Mouse (Mus musculus) liver, embryonic 12.5 days (tissue): ENCODE data around the gene Klc2. TPM values are rescaled to one million over a fixed set of nuclear protein-coding genes. Genes with fewer than 3 reads are reported as not detected.
"Not testable (repeated sequence)": the region's sequence is repeated elsewhere in the genome, so short reads cannot be mapped to it uniquely, and the experiment has no call there.

Experiments
- ATAC-seq: fragments of 200-750 bp; cut with Nextera tagmentation; 2 replicates; pipeline ENCODE4 v1.8.0; 2017; ENCODE audit warnings: moderate number of reproducible peaks, mild to moderate bottlenecking, moderate library complexity
- H3K27ac ChIP-seq: fragments of 300-500 bp; sonication (generic); 2 replicates; pipeline ENCODE4 v1.5.1; 2016; ENCODE audit warnings: mild to moderate bottlenecking
- H3K27me3 ChIP-seq: fragments of 300-500 bp; sonication (generic); replicated peaks from 2 replicates; pipeline ENCODE4 v1.6.1; 2016; ENCODE audit warnings: mild to moderate bottlenecking, moderate library complexity
- H3K36me3 ChIP-seq: fragments of 300-500 bp; sonication (generic); 2 replicates; pipeline ENCODE4 v1.6.1; 2016; ENCODE audit warnings: mild to moderate bottlenecking, moderate library complexity
- H3K4me1 ChIP-seq: fragments of 300-500 bp; sonication (generic); 2 replicates; pipeline ENCODE4 v1.6.1; 2016
- H3K4me2 ChIP-seq: fragments of 300-500 bp; sonication (generic); 2 replicates; pipeline ENCODE4 v1.6.1; 2016; ENCODE audit warnings: mild to moderate bottlenecking, moderate library complexity
- H3K4me3 ChIP-seq: fragments of 300-500 bp; sonication (generic); 2 replicates; pipeline ENCODE4 v1.5.1; 2016; ENCODE audit warnings: mild to moderate bottlenecking, moderate library complexity
- H3K9ac ChIP-seq: fragments of 300-500 bp; sonication (generic); 2 replicates; pipeline ENCODE4 v1.6.1; 2016; ENCODE audit warnings: mild to moderate bottlenecking, moderate library complexity
- H3K9me3 ChIP-seq: fragments of 300-500 bp; sonication (generic); replicated peaks from 2 replicates; pipeline ENCODE4 v1.6.1; 2016; ENCODE audit warnings: mild to moderate bottlenecking, moderate library complexity
- WGBS: fragments of 180-500 bp; shearing (Covaris S2); methylation state at CpG from one replicate; pipeline ENCODE4 v1.1.7; 2016; ENCODE audit not compliant: insufficient replicate concordance; 5-methylcytosine and 5-hydroxymethylcytosine counted together
- polyA plus RNA-seq: library from polyadenylated mRNA; unstranded; fragments of >200 nt; fragmentation: Nextera tagmentation; extraction: Ambion mirVana; gene quantifications from 2 replicates; pipeline ENCODE4 v1.2.1, GENCODE M21; 2016

Gene Klc2
- polyA plus RNA-seq: 4.4 and 4.9 TPM in 2 replicates

DNA sequence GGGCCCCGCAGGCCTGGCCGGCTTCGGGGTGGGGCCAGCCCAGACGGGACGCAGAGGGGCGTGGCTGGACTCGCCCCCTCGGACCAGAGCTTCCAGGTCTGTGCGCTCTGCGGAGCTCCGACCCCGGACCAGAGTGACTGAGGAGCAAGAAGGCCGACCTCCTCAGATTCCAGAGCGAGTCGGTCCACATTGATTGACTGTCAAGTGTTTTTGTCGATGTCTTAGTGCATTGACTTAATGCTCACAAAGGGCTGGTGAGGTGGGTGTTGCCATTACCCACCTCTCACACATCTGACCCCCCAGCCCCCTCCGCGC is at the start of gene Klc2:
Gene Klc2, minus strand, starts transcription at position 177 of the 315 bp plus-strand sequence.
- H3K27ac ChIP-seq: peak within 1 kb of the TSS; percentile 31; the same call in 1 of the 2 replicates
- peak; percentile 80 for ATAC-seq
- H3K9me3 ChIP-seq: no peaks in the 10 kb centered on the region
- peak within 1 kb of the TSS; percentile 71 for H3K4me3 ChIP-seq
- peak within 1 kb of the TSS; percentile 76 for H3K9ac ChIP-seq
- 2% methylated on average over 18 of the region's 18 CpGs for WGBS
- H3K4me2 ChIP-seq: peak within 1 kb of the TSS; percentile 97
- H3K36me3 ChIP-seq: no peaks in the 10 kb centered on the region
- peaks cover 22% of the 10 kb centered on the region for H3K4me1 ChIP-seq
- H3K27me3 ChIP-seq: peaks cover 43% of the 10 kb centered on the region

DNA sequence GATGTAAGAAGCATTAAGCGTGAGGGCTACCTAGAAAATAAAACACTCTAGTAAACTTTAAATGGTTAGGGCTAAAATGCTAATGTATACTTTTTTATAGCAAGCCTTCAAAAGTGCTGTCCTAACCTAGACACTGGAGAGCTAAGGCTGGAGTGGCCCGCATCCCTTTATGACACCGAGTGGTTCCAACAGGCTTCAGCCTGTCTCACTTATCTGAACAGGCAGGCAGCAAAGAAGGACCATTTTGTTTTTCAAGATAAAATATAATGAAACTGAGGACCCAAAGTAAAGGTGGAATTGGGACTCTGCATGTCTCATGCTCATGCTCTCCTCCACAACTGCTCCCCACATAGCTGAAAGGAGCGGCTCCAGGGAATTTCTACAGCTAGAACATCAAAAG is 49.1 kb upstream of the Klc2 start:
- Histone ChIP-seq H3K27ac (peak overlapping the region; percentile 71), H3K9me3 (no peaks in the 10 kb centered on the region), H3K9ac (no peak overlapping the region; the same call in 1 of the 2 replicates), H3K36me3 (peaks cover 15% of the 10 kb centered on the region), H3K4me2 (peak overlapping the region; percentile 34), H3K4me3 (no peak overlapping the region), H3K27me3 (no peaks in the 10 kb centered on the region), H3K4me1 (peaks cover 30% of the 10 kb centered on the region)
- WGBS: 44% methylated on average over 4 of the region's 4 CpGs
- peak; percentile 81 for ATAC-seq

DNA sequence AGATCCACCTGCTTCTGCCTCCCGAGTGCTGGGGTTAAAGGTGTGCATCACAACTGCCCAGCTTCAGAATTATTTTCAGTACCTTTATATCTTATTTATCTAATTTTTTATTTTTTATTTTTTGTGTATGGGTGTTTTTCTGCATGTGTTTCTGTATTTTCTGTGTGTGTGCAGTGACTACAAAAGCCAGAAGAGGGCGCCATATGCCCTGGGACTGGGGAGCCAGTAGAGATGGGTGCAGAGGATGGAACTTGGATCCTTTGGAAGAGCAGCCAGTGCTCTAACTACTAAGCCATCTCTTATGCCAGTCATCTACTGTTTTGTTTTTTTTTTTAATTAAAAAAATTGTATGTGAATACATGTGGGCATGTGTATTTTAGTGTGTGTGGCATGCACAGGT is 46.0 kb upstream of the Klc2 start:
- H3K4me3 ChIP-seq: no peak overlapping the region
- H3K27ac ChIP-seq: no peak overlapping the region
- no peak overlapping the region for H3K9ac ChIP-seq
- H3K36me3 ChIP-seq: peaks cover 19% of the 10 kb centered on the region
- 53% methylated on average over 2 of the region's 2 CpGs for WGBS
- no peaks in the 10 kb centered on the region for H3K27me3 ChIP-seq
- no peaks in the 10 kb centered on the region for H3K9me3 ChIP-seq
- H3K4me2 ChIP-seq: no peak overlapping the region
- H3K4me1 ChIP-seq: peaks cover 23% of the 10 kb centered on the region
- no peak for ATAC-seq

DNA sequence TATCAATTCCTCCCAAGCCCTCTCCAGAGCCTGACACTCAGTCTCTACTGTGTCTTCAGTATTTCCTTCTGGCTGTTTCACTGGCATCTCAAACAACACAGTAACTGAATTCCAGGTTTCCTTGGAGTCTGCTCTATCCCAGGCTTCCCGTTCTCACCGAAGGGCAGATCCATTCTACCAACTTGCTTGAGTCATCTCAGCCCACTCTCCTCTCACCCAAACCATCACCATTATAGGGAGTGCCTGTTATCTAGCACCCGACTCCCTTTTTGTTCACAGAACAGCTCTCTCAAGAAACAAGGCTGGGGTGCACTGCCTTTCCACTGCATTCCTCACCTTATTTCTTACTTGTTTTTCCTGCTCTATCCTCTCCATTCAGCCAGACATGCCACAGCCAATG is 43.6 kb upstream of the Klc2 start:
- Histone ChIP-seq H3K4me2 (no peak overlapping the region), H3K27ac (no peak overlapping the region), H3K9me3 (no peaks in the 10 kb centered on the region), H3K27me3 (no peaks in the 10 kb centered on the region), H3K4me3 (no peak overlapping the region), H3K36me3 (peaks cover 19% of the 10 kb centered on the region), H3K4me1 (peaks cover 6% of the 10 kb centered on the region), H3K9ac (no peak overlapping the region)
- no peak for ATAC-seq
- WGBS: 77% methylated on average over 3 of the region's 3 CpGs

DNA sequence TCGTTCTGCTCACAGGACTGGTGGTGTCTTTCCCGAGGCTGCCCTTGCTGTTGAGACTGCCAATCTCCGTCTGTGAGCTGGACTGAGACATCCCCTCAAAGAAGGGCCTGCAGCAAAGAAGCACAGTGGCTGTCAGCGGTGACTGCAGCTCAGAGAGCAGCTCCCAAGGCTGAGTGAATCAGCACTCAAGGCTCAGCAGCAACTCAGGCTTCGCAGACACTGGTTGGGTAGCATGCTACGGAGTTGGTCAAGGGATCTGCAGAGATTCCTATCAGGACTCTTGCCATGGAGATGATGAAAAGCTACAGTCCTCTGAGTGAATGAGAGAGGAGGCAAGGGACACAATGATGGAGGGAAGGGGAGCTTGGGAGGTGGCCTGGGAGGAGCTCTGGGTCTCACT is 33.9 kb upstream of the Klc2 start:
- H3K4me2 ChIP-seq: no peak overlapping the region
- peaks cover 58% of the 10 kb centered on the region for H3K36me3 ChIP-seq
- no peak overlapping the region for H3K27ac ChIP-seq
- 86% methylated on average over 6 of the region's 6 CpGs for WGBS
- H3K4me1 ChIP-seq: peaks cover 3% of the 10 kb centered on the region
- H3K4me3 ChIP-seq: no peak overlapping the region
- no peak for ATAC-seq
- no peak overlapping the region for H3K9ac ChIP-seq
- H3K27me3 ChIP-seq: no peaks in the 10 kb centered on the region
- H3K9me3 ChIP-seq: peaks cover 9% of the 10 kb centered on the region

DNA sequence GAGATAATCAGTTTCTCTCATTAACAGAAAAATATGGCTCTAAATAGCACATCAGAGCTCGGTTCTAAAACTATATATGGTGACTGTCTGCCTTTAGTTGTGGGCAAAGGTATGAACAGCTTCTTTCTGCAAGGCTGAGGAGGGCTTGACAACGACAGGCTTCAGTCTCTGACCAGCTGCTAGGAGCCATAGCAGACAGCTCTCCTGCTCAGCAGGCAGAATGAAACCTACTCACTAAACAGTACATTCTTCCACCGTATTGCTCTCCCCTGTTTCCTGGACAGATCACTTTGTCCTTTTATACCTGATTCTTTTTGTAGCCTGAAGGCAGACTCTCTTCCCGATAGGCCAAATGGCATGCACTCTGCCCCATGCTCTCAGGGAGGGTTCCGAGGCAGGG is 33.4 kb upstream of the Klc2 start:
- ATAC-seq: no peak
- no peaks in the 10 kb centered on the region for H3K27me3 ChIP-seq
- no peak overlapping the region for H3K27ac ChIP-seq
- WGBS: 72% methylated on average over 5 of the region's 5 CpGs
- no peak overlapping the region for H3K4me3 ChIP-seq
- H3K9ac ChIP-seq: no peak overlapping the region
- H3K4me1 ChIP-seq: peaks cover 3% of the 10 kb centered on the region
- H3K9me3 ChIP-seq: peaks cover 9% of the 10 kb centered on the region
- peaks cover 61% of the 10 kb centered on the region for H3K36me3 ChIP-seq
- H3K4me2 ChIP-seq: no peak overlapping the region

DNA sequence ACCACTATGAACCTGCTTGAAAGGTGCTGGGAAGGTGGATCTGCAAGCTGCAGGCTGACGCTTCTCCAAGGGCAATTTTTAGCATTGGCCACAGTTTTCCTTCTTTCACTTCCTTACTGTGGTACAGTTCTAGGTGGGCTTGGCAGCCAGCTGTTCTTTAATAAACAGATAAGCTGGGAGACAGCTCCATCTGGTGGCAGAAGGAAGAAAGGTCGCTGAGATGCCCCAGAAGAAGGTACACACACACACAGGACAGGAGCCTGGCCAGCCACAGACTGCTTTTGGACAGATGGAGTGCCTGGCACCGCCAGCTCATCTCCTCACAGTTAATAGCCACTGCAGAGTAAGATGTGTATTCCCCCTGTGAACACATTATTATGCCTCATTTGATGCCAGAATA is 33.0 kb upstream of the Klc2 start:
- Histone ChIP-seq H3K9ac (no peak overlapping the region), H3K4me3 (no peak overlapping the region), H3K9me3 (peaks cover 9% of the 10 kb centered on the region), H3K36me3 (peaks cover 64% of the 10 kb centered on the region), H3K27ac (no peak overlapping the region), H3K4me1 (peaks cover 3% of the 10 kb centered on the region), H3K27me3 (no peaks in the 10 kb centered on the region), H3K4me2 (no peak overlapping the region)
- WGBS: 19% methylated on average over 3 of the region's 3 CpGs
- ATAC-seq: no peak

DNA sequence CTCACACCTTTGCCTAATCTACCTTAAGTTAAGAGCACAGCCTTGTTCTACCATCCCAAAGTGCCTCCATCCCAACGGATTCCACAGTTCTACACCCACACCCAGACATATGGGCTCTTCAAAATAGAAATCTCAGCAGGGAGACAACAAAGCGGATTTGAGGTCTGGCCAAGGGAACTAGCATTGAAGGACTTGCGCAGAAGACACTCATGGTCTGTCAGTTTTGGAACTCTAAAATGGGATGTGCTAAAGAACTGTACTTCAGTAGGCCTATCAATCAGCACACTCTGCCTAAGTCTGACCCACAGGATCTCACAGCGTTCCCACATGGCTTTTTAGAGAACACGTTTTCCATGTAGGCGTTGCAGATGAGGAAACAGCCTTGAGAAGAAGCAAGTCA is 32.0 kb upstream of the Klc2 start:
- no peak for ATAC-seq
- WGBS: 86% methylated on average over 6 of the region's 6 CpGs
- Histone ChIP-seq H3K4me1 (no peaks in the 10 kb centered on the region; the same call in 1 of the 2 replicates), H3K36me3 (peaks cover 62% of the 10 kb centered on the region), H3K27ac (no peak overlapping the region), H3K9me3 (peaks cover 9% of the 10 kb centered on the region), H3K9ac (no peak overlapping the region), H3K27me3 (no peaks in the 10 kb centered on the region), H3K4me3 (no peak overlapping the region), H3K4me2 (no peak overlapping the region)

DNA sequence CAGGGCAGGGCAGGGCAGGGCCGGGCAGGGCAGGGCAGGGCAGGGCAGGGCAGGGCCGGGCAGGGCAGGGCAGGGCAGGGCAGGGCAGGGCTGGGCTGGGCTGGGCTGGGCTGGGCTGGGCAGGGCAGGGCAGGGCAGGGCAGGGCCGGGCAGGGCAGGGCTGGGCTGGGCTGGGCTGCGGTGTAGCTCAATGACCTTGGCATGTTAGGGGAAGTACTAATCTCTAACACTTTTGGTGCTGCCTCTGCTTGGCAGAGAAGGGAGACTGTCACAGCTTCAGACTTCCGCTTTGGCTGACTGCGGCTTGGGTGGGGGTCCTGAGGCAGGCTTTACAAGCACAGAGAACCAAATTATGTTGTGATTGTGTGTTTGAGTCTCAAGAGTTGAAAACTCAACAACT is 30.7 kb upstream of the Klc2 start:
- not testable (repeated sequence) for ATAC-seq

DNA sequence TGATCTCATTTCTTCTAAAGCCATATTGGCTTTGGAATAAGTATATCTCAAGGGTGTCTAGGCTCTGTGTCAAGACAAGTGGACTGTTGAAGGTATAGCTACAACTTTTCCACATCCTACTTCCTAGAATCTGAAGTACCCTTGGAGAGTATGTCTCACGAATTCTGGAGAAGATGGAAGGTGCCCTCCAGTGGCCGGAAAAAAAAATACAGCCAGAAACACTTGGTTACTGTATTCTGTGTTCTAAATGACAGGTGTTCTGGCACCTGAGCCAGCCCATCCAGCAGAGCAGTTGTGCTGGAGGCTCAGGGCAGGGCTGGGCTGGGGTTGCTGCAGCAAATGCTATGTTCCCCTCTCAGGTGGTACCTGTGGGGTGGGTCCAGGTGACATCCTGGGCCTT is 21.3 kb upstream of the Klc2 start:
- no peaks in the 10 kb centered on the region for H3K9me3 ChIP-seq
- peaks cover 53% of the 10 kb centered on the region for H3K36me3 ChIP-seq
- H3K27me3 ChIP-seq: no peaks in the 10 kb centered on the region
- WGBS: 15% methylated on average over 2 of the region's 2 CpGs
- H3K4me2 ChIP-seq: no peak overlapping the region
- no peak overlapping the region for H3K9ac ChIP-seq
- no peak overlapping the region for H3K27ac ChIP-seq
- no peak for ATAC-seq
- no peaks in the 10 kb centered on the region for H3K4me1 ChIP-seq
- no peak overlapping the region for H3K4me3 ChIP-seq

More for the DNA sequence above, 30.7 kb upstream of the Klc2 start:
- 68% methylated on average over 4 of the region's 6 CpGs for WGBS
- not testable (repeated sequence) for H3K4me1 ChIP-seq, H3K27me3 ChIP-seq, H3K4me2 ChIP-seq, H3K9me3 ChIP-seq, H3K4me3 ChIP-seq, H3K9ac ChIP-seq
- Histone ChIP-seq H3K27ac (peak overlapping the region; percentile 59; the same call in 1 of the 2 replicates), H3K36me3 (peaks cover 66% of the 10 kb centered on the region)

DNA sequence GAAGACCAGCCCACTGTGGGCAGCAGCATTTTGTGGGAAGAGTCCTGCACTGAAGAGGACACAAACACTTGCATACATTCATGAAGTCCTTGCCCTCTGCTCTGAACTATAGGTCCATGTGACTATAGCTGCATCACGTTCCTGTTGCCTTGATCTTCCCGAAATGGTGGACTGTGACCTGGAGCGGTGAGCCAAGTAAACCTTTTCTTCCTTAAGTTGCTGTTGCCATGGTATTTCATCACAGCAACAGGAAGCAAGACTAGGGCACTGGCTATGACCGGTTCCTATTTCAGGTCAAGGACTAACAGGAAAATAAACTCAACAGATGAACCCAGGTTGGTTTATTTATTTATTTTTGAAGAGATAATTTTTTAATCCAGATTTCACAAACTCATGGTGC is 12.9 kb upstream of the Klc2 start:
- Histone ChIP-seq H3K4me1 (no peaks in the 10 kb centered on the region), H3K9ac (no peak overlapping the region), H3K27me3 (no peaks in the 10 kb centered on the region; the same call in 1 of the 2 replicates), H3K4me3 (no peak overlapping the region), H3K27ac (no peak overlapping the region), H3K9me3 (no peaks in the 10 kb centered on the region), H3K36me3 (peaks cover 21% of the 10 kb centered on the region), H3K4me2 (no peak overlapping the region)
- WGBS: 65% methylated on average over 4 of the region's 4 CpGs
- ATAC-seq: no peak

DNA sequence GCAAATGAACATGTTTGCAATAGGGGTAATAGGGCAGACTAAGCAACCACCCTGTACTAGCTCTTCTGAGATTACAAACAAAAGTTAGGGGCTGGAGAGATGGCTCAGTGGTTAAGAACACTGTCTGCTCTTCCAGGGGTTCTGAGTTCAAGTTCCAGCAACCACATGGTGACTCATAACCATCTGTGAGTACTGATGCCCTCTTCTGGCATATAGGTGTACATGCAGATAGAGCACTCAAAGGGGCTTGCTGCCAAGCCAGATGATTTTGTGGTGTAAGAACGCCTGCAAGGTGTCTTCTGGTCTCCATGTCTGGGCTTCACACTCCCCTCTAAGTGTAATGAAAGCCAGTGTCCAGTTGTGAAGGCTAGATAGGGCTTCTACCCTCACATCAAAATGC is 11.4 kb upstream of the Klc2 start:
- Histone ChIP-seq H3K27ac (no peak overlapping the region), H3K27me3 (no peaks in the 10 kb centered on the region; the same call in 1 of the 2 replicates), H3K9me3 (no peaks in the 10 kb centered on the region), H3K4me1 (no peaks in the 10 kb centered on the region), H3K4me2 (no peak overlapping the region), H3K4me3 (no peak overlapping the region), H3K9ac (no peak overlapping the region), H3K36me3 (peaks cover 13% of the 10 kb centered on the region)
- 42% methylated on average over 1 of the region's 1 CpGs for WGBS
- ATAC-seq: no peak

DNA sequence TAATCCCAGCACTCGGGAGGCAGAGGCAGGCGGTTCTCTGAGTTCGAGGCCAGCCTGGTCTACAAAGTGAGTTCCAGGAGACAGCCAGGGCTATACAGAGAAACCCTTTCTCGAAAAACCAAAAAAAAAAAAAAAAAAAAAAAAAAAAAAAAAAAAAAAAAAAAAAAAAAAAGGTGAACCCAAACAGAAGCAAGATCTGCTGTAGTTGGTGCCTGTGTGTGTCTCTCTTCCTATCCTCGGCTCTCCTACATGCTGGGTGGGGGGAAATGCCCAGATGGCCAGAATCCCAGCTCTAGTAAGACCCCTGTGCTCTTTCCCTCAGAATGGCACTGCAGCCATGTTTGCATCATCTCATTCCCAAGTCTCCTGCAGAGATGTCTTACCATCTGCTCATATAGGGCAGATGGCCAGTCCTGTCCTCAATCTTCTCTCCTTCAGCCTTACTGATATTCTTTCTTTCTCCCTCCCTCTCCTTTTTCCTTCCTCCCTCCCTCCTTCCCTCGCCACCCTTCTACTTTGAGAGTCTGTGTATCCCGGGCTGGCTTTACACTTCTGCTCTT is 5.8 kb upstream of the Klc2 start:
- Histone ChIP-seq H3K36me3 (no peaks in the 10 kb centered on the region), H3K4me2 (no peak overlapping the region), H3K9ac (no peak overlapping the region), H3K27ac (no peak overlapping the region), H3K4me1 (no peaks in the 10 kb centered on the region), H3K27me3 (peaks cover 17% of the 10 kb centered on the region; the same call in 1 of the 2 replicates), H3K4me3 (no peak overlapping the region), H3K9me3 (no peaks in the 10 kb centered on the region)
- WGBS: 50% methylated on average over 7 of the region's 7 CpGs
- no peak for ATAC-seq
